Mouse (Mus musculus): Measurements from ENCODE around the gene Msi2.

GRCm38 (mm10) chr11:88598150-88598847, 120.0 kb downstream of the Msi2 start:
- no peak for TF ChIP-seq POLR2A (IDR thresholded peaks at IDR 0.05; ENCODE audit: control insufficient read depth, low read depth, low read length)
- TF ChIP-seq CTCF (IDR thresholded peaks at IDR 0.05; ENCODE audit: control insufficient read depth, insufficient read depth, insufficient replicate concordance, low read depth, low read length), result no peak
